Mouse (Mus musculus): ENCODE data around the gene Plekha8.

Plekha8 gene

DNA sequence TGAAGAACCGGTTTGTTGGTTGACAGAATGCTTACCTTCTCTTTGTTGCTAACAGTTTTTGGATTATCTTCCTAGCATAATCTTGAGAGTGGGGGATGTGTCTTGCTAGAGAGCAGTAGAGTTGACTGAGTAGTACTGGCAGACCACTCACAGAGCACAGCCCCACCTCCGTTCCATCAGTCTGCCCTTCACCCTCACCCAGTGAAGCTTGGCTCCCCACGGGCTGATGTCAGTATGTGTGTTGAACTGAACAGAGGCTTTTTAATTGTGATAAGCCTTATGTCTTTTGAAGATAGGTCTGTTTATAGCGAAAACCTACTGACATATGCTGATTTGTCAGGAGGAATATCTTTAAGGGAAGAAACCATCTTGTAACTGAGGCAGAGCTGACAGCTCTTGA lies 48.3 kb downstream of the Plekha8 start:
- no peak for DNase-seq (ENCODE audit: low spot score in 2 of 2)

- DNase-seq (ENCODE audit: low spot score in 2 of 2) = no peak
Measured at GRCm38 (mm10) chr6:54655471-54656095, 60.7 kb downstream of the Plekha8 start.

DNA sequence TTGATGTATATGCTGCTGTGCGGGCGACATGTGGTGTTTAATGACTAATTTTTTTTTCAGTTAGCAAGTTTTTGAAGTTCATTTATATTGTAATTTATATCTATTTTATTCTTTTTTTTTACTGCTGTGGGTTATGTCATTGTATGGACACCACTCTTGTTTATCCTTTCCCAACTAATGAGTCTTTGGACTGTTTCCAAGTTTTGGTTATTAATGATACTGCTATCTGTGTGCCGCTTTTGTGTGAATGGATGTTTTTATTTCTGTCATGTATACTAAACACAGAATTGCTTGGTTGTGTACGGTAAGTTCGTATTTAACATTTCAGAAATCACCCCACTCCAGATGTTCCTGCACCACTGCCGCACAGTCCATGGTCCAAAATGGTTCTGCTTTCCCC lies 63.0 kb downstream of the Plekha8 start:
- DNase-seq (ENCODE audit: low spot score in 2 of 2) = no peak

DNA sequence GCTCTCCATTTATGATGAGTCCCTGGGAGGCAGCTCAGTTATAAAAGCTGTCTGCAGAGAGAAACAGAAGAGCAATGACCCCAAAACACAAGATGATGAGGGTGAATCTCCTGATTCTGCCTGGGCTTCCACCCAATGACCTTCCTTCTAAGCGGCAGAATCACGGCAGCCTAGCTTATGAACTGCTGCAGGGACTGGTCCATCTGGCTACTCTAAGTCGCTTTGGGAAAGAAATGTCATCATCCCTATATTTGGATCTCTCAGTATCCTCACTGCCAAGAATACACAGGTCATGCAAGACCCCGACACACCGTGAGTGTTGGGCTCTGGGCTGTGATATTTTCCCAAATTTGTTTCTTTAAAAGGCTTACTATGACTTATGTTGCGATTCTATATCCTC lies 75.0 kb downstream of the Plekha8 start:
- no peak for DNase-seq (ENCODE audit: low spot score in 2 of 2)

- DNase-seq (ENCODE audit: low spot score in 2 of 2) = no peak
Measured at GRCm38 (mm10) chr6:54672901-54673300, 78.0 kb downstream of the Plekha8 start.

GRCm38 (mm10) chr6:54679686-54680085 lies 84.8 kb downstream of the Plekha8 start:
- DNase-seq (ENCODE audit: low spot score in 2 of 2) = no peak

DNA sequence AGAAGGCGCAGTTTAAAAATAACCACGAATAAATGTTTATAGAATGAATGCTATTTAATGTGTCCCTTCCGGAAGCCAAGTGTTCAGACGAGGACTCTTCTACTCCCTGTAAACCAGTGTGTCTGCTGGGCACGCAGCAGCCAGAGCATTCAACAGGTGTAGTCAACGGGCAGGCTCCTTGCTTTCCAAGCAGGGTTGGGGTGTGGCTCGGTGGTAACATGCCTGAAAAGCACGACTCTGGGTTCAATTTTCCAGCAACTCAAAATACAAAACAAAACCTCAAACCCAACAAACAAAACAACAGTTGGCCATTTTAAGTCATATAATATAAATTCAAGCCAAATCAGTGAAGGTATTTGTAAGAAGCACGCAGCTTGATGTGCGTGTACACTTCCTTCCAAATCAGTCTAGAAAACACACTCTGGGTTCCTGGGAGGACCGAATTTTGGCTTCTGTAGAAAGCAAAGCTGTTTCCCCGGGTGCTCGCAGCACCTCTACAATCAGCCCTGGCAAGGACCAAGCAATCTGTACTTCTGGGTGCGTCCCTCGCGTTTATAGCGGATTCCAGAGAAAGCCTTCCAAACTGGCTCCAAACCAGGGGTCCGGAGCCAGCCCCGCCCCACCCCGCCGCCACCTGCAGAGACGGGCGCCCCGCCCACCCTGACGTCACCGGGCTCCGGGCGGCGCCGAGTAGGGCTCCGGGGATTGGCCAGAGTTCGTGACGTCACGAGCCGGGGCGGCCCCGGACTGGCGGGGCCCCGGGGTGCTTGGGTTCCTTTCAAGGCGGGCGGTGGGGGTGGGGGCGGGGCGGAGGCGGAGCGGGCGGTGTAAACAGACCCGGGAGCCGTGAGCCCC lies 86.2 kb downstream of the Plekha8 start, which contains the start of gene Mturn:
Gene Mturn (plus strand): TSS at position 734 of the 855 bp plus-strand sequence.
- DNase-seq (ENCODE audit: low spot score in 2 of 2) = peak; percentile 98 to 99

GRCm38 (mm10) chr6:54681746-54682428 lies 87.0 kb downstream of the Plekha8 start:
- no peak for DNase-seq (ENCODE audit: low spot score in 2 of 2)

DNA sequence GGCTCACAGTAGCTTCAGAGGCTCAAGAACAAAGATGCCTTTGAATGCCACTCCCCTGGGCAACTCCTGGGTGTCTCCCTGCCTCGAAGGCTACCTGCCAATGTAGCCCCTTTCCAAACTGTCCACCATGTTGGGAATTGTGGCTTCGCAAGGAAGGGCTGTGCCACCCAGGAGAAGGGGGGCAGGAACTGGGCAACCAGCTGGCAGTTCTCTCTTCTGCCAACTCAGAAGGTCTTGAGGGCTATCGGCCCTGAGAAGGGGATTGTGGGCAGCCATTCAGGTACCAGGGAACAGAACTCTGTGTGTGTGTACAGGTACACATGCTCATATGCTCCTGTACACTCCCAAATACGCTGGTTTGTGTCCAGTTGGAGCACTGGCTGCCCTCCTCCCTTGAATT lies 89.2 kb downstream of the Plekha8 start:
- no peak for DNase-seq (ENCODE audit: low spot score in 2 of 2)

DNA sequence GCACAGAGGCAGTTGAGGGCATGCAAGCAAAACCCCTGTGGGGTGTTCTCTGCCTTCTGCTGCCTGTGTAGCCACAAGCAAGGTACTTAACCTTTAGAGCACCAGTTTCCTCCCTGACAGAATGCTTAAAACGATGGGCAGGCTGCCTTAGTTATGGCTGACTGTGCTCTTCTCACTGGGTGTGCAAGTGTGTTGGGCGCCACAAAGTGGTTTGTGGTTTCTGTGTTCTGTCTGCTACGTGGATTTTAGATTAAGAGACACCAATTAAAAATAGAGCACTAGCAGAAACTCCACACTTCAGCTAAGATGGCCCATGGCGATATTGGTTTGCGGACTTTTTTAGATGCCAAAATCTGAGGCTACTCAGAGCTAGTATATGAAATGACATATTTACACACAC lies 90.2 kb downstream of the Plekha8 start:
- DNase-seq (ENCODE audit: low spot score in 2 of 2) = no peak

DNA sequence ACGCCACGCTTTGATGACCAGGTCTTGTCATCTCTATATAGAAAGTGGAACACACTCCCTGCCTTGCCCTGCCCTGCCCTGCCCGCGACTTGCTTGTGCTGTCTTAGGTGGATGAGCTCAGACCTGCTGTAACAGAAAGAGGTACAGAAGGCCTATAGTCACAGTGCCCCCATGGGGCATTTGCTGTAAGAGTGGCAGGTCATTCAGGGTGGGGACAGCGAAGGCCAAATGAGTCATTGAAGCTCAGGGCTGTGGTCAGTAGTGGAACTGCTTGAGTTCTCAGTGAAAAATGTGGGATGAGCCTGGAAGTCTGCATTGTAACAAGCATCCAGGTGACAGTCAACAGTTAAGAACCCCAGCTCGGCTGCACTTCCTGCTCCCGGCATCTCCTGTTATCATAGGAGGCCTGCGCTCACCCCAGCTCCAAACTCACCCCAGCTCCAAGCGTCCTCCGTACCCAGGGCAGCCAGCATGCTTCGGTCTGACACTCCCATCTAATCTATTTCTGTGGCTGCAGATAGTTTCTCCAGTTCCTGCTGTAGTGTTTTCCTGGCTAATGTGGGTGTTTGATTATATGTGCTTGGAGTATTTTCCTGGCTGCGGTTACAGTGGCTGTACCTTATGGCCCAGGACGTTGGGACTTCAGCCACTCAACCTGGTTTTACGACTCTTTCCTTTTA lies 90.9 kb downstream of the Plekha8 start:
- no peak for DNase-seq (ENCODE audit: low spot score in 2 of 2)

- no peak for DNase-seq (ENCODE audit: low spot score in 2 of 2)
Measured at GRCm38 (mm10) chr6:54686946-54687737, 92.2 kb downstream of the Plekha8 start.

GRCm38 (mm10) chr6:54688467-54689323 lies 93.8 kb downstream of the Plekha8 start:
- peak in 1 of 2 experiments; percentile 57 for DNase-seq (ENCODE audit: low spot score in 2 of 2)

GRCm38 (mm10) chr6:54689686-54690085 lies 94.8 kb downstream of the Plekha8 start:
- DNase-seq (ENCODE audit: low spot score in 2 of 2) = no peak

DNA sequence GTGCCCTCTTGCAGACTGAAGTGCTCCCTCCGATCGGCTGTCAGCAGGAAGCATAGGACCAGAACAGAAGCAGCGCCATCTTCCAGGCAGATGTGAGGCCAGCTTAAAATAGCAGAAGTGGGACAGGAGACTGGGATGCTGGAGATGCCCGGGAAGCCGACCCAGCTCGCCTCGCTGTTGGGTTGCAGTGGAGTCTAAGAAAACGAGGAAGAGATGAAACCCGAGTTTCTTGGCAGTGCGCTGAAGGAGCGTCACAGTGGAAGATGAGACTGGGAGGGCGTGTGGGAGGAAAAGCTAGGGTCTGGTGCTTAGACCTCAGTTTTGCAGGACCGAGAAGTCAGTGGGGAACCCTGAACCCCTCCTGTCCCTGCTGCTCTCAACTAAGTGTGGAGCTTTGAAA lies 95.9 kb downstream of the Plekha8 start:
- DNase-seq (ENCODE audit: low spot score in 2 of 2) = peak in 1 of 2 experiments; percentile 51

DNA sequence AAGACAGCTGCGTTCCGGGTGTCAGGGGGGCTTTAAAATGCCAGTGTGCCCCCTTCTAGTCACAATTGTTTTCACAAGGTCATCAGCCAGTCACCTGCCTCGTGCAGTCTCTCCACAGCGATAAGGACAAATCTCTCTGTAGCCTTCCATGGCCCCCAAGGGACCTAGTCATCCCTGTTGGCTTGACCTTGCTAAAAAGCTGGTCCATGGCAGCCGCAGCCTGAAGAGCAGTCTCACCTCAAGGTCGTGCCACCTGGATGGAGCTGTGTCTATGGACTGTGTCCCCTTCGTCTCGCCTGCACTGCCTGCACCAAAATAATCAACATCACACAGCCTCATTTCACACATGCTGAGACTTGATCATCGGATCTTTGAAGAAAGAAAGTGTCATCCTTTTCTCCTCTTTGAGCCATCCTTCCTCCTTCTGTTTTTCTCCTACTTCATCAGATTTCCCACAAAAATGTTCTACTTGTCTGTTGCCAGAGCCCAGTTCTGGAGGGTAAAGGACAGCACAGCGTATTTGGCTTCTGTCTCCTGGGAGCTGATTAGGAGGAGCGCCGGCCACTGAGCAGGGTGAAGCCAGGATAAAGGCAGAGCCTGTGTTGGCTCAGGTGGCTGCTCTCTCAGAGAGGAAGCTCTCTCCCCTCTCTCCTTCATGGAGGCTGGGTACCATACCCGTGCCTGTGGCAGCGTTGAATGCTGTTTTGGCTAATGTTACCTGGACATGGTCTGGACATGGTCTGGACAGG lies 96.6 kb downstream of the Plekha8 start:
- DNase-seq (ENCODE audit: low spot score in 2 of 2) = peak in 1 of 2 experiments; percentile 55

- no peak for DNase-seq (ENCODE audit: low spot score in 2 of 2)
Measured at GRCm38 (mm10) chr6:54692201-54692600, 97.3 kb downstream of the Plekha8 start.

- DNase-seq (ENCODE audit: low spot score in 2 of 2) = no peak
Measured at GRCm38 (mm10) chr6:54693286-54693685, 98.4 kb downstream of the Plekha8 start.

All from urinary bladder, postnatal 4 days (tissue).